Mouse (Mus musculus) intestine, embryonic 16.5 days (tissue): ENCODE measurements around the gene Max. TPM values are rescaled to one million over a fixed set of nuclear protein-coding genes. Genes with fewer than 3 reads are reported as not detected.
A peak's percentile ranks its signal among the peaks of the same experiment; 100 is the strongest.

Experiments used
- ATAC-seq: fragments of 200-750 bp; cut with Nextera tagmentation; 2 replicates; pipeline ENCODE4 v1.8.0; 2017; ENCODE audit warnings: moderate TSS enrichment, moderate library complexity
- H3K27ac ChIP-seq: fragments of 300-500 bp; sonication (generic); 2 replicates; pipeline ENCODE4 v1.5.1; 2014; ENCODE audit warnings: mild to moderate bottlenecking, low read length
- H3K27me3 ChIP-seq: fragments of 300-500 bp; sonication (generic); replicated peaks from 2 replicates; pipeline ENCODE4 v1.6.1; 2014; ENCODE audit warnings: low read length, control low read depth, mixed read lengths; ENCODE audit not compliant: control insufficient read depth, insufficient read depth
- H3K36me3 ChIP-seq: fragments of 300-500 bp; sonication (generic); 2 replicates; pipeline ENCODE4 v1.6.1; 2014; ENCODE audit warnings: low read length, control low read depth; ENCODE audit not compliant: control insufficient read depth, insufficient read depth
- H3K4me1 ChIP-seq: fragments of 300-500 bp; sonication (generic); 2 replicates; pipeline ENCODE4 v1.6.1; 2014; ENCODE audit warnings: low read length, control low read depth, mixed read lengths; ENCODE audit not compliant: control insufficient read depth, insufficient read depth
- H3K4me2 ChIP-seq: fragments of 300-500 bp; sonication (generic); 2 replicates; pipeline ENCODE4 v1.6.1; 2014; ENCODE audit warnings: low read depth, low read length, control low read depth
- H3K4me3 ChIP-seq: fragments of 300-500 bp; sonication (generic); 2 replicates; pipeline ENCODE4 v1.5.1; 2014; ENCODE audit warnings: mild to moderate bottlenecking, low read length
- H3K9ac ChIP-seq: fragments of 300-500 bp; sonication (generic); 2 replicates; pipeline ENCODE4 v1.6.1; 2014; ENCODE audit warnings: low read depth, low read length
- H3K9me3 ChIP-seq: fragments of 300-500 bp; sonication (generic); 2 replicates; pipeline ENCODE4 v1.6.1; 2016; ENCODE audit warnings: low read length, control low read depth; ENCODE audit not compliant: control insufficient read depth
- WGBS: fragments of 180-500 bp; shearing (Covaris S2); extraction: QIAGEN DNeasy Blood & Tissue Kit; methylation state at CpG from one replicate; pipeline ENCODE4 v1.1.7; 2014; 5-methylcytosine and 5-hydroxymethylcytosine counted together
- polyA plus RNA-seq: library from polyadenylated mRNA; unstranded; fragments of >200 nt; fragmentation: Nextera tagmentation; extraction: Ambion mirVana; gene quantifications from 2 replicates; pipeline ENCODE4 v1.2.1, GENCODE M21; 2015

Gene Max
- polyA plus RNA-seq, 1 experiment from 2014 or later: 15.0 TPM

GRCm38 (mm10) chr12:76961052-76961931, 709 bp downstream of the Max start:
- Histone ChIP-seq H3K27ac (peak overlapping the region; percentile 35), H3K9ac (peak overlapping the region; percentile 81), H3K36me3 (no peaks in the 10 kb centered on the region; the same call in 1 of the 2 replicates), H3K27me3 (no peaks in the 10 kb centered on the region), H3K4me2 (peak overlapping the region; percentile 85), H3K4me3 (peak overlapping the region; percentile 81), H3K9me3 (no peaks in the 10 kb centered on the region), H3K4me1 (peaks cover 7% of the 10 kb centered on the region; the same call in 1 of the 2 replicates)
- peak; percentile 38 for ATAC-seq
- WGBS: 4% methylated on average over 43 of the region's 45 CpGs

GRCm38 (mm10) chr12:76957688-76958087, 4.3 kb downstream of the Max start:
- WGBS: 67% methylated on average over 5 of the region's 5 CpGs
- Histone ChIP-seq H3K36me3 (no peaks in the 10 kb centered on the region; the same call in 1 of the 2 replicates), H3K4me1 (peaks cover 21% of the 10 kb centered on the region), H3K9ac (no peak overlapping the region), H3K4me3 (no peak overlapping the region), H3K4me2 (no peak overlapping the region; the same call in 1 of the 2 replicates), H3K9me3 (no peaks in the 10 kb centered on the region), H3K27me3 (no peaks in the 10 kb centered on the region), H3K27ac (no peak overlapping the region)
- ATAC-seq: no peak

GRCm38 (mm10) chr12:76954698-76955423, 7.1 kb downstream of the Max start:
- 59% methylated on average over 10 of the region's 10 CpGs for WGBS
- Histone ChIP-seq H3K4me1 (peaks cover 16% of the 10 kb centered on the region), H3K4me2 (no peak overlapping the region), H3K4me3 (no peak overlapping the region), H3K27ac (peak overlapping the region; percentile 47), H3K36me3 (peaks cover 4% of the 10 kb centered on the region; the same call in 1 of the 2 replicates), H3K9me3 (no peaks in the 10 kb centered on the region), H3K9ac (no peak overlapping the region), H3K27me3 (no peaks in the 10 kb centered on the region)
- ATAC-seq: peak; percentile 51

GRCm38 (mm10) chr12:76953750-76954363, 8.1 kb downstream of the Max start:
- Histone ChIP-seq H3K9ac (no peak overlapping the region), H3K4me1 (peaks cover 16% of the 10 kb centered on the region), H3K4me2 (no peak overlapping the region), H3K9me3 (no peaks in the 10 kb centered on the region), H3K4me3 (no peak overlapping the region), H3K36me3 (peaks cover 4% of the 10 kb centered on the region; the same call in 1 of the 2 replicates), H3K27me3 (no peaks in the 10 kb centered on the region), H3K27ac (0 out of 2 replicates have a peak overlapping the region, but pooled peaks have one; percentile 17)
- WGBS: 63% methylated on average over 2 of the region's 2 CpGs
- no peak for ATAC-seq

- no peak for ATAC-seq
- 86% methylated on average over 5 of the region's 5 CpGs for WGBS
- H3K36me3 ChIP-seq: peaks cover 13% of the 10 kb centered on the region; the same call in 1 of the 2 replicates
Observed at GRCm38 (mm10) chr12:76950330-76950729, 11.7 kb downstream of the Max start.

GRCm38 (mm10) chr12:76948781-76949180, 13.2 kb downstream of the Max start:
- no peaks in the 10 kb centered on the region for H3K27me3 ChIP-seq
- H3K4me2 ChIP-seq: no peak overlapping the region
- no peaks in the 10 kb centered on the region for H3K4me1 ChIP-seq
- H3K9ac ChIP-seq: no peak overlapping the region
- ATAC-seq: peak; percentile 93
- no peaks in the 10 kb centered on the region for H3K9me3 ChIP-seq
- H3K4me3 ChIP-seq: no peak overlapping the region
- no peak overlapping the region for H3K27ac ChIP-seq
- H3K36me3 ChIP-seq: peaks cover 13% of the 10 kb centered on the region; the same call in 1 of the 2 replicates
- 52% methylated on average over 3 of the region's 3 CpGs for WGBS

More at GRCm38 (mm10) chr12:76950330-76950729, 11.7 kb downstream of the Max start:
- H3K27me3 ChIP-seq: no peaks in the 10 kb centered on the region
- H3K27ac ChIP-seq: no peak overlapping the region
- no peaks in the 10 kb centered on the region for H3K9me3 ChIP-seq
- H3K4me3 ChIP-seq: no peak overlapping the region
- H3K4me1 ChIP-seq: peaks cover 11% of the 10 kb centered on the region
- H3K9ac ChIP-seq: no peak overlapping the region
- H3K4me2 ChIP-seq: no peak overlapping the region

- Histone ChIP-seq H3K27me3 (no peaks in the 10 kb centered on the region), H3K36me3 (peaks cover 13% of the 10 kb centered on the region; the same call in 1 of the 2 replicates), H3K4me1 (no peaks in the 10 kb centered on the region), H3K27ac (no peak overlapping the region), H3K9me3 (no peaks in the 10 kb centered on the region), H3K9ac (no peak overlapping the region), H3K4me3 (no peak overlapping the region), H3K4me2 (no peak overlapping the region)
- ATAC-seq: no peak
- WGBS: 84% methylated on average over 2 of the region's 2 CpGs
Observed at GRCm38 (mm10) chr12:76948185-76948584, 13.8 kb downstream of the Max start.

GRCm38 (mm10) chr12:76947487-76947886, 14.5 kb downstream of the Max start:
- Histone ChIP-seq H3K4me2 (no peak overlapping the region), H3K27ac (no peak overlapping the region), H3K4me3 (no peak overlapping the region), H3K4me1 (no peaks in the 10 kb centered on the region), H3K9ac (no peak overlapping the region), H3K27me3 (no peaks in the 10 kb centered on the region), H3K9me3 (no peaks in the 10 kb centered on the region), H3K36me3 (peaks cover 13% of the 10 kb centered on the region; the same call in 1 of the 2 replicates)
- WGBS: 99% methylated on average over 3 of the region's 3 CpGs
- ATAC-seq: no peak

- H3K9ac ChIP-seq: no peak overlapping the region
- no peak overlapping the region for H3K4me3 ChIP-seq
- no peaks in the 10 kb centered on the region for H3K4me1 ChIP-seq
- no peaks in the 10 kb centered on the region for H3K27me3 ChIP-seq
- H3K36me3 ChIP-seq: peaks cover 17% of the 10 kb centered on the region
- peak; percentile 88 for ATAC-seq
- 63% methylated on average over 6 of the region's 6 CpGs for WGBS
- H3K27ac ChIP-seq: peak overlapping the region; percentile 69
- no peaks in the 10 kb centered on the region for H3K9me3 ChIP-seq
- H3K4me2 ChIP-seq: no peak overlapping the region
Observed at GRCm38 (mm10) chr12:76943466-76943865, 18.5 kb downstream of the Max start.
